Mouse (Mus musculus): Measurements from ENCODE around the gene Cdh23. TPM values are rescaled to one million over a fixed set of nuclear protein-coding genes. Genes with fewer than 3 reads are reported as not detected.

Cdh23 gene
- polyA plus RNA-seq, 1 experiment from 2014 or later, result 0.62 TPM

- Histone ChIP-seq H3K27ac (peak overlapping the region; percentile 25), H3K4me2 (no peak overlapping the region), H3K9ac (no peak overlapping the region), H3K4me3 (replicated peaks) (no peak overlapping the region), H3K9me3 (replicated peaks) (no peaks in the 10 kb centered on the region), H3K36me3 (no peaks in the 10 kb centered on the region), H3K4me1 (peaks cover 10% of the 10 kb centered on the region; the same call in 1 of the 2 replicates), H3K27me3 (no peaks in the 10 kb centered on the region)
- 66% methylated on average over 10 of the region's 10 CpGs for WGBS
- no peak for ATAC-seq (replicated peaks; ENCODE audit: low FRiP score)
Measured at GRCm38 (mm10) chr10:60381142-60381925, 315.0 kb downstream of the Cdh23 start.

- Histone ChIP-seq H3K27me3 (no peaks in the 10 kb centered on the region), H3K36me3 (no peaks in the 10 kb centered on the region), H3K9ac (no peak overlapping the region), H3K4me2 (no peak overlapping the region), H3K4me1 (peaks cover 10% of the 10 kb centered on the region; the same call in 1 of the 2 replicates), H3K4me3 (replicated peaks) (no peak overlapping the region), H3K27ac (peak overlapping the region; percentile 11; the same call in 1 of the 2 replicates), H3K9me3 (replicated peaks) (no peaks in the 10 kb centered on the region)
- WGBS, result 70% methylated on average over 3 of the region's 3 CpGs
- no peak for ATAC-seq (replicated peaks; ENCODE audit: low FRiP score)
Measured at GRCm38 (mm10) chr10:60380229-60380628, 316.1 kb downstream of the Cdh23 start.

- Histone ChIP-seq H3K4me2 (no peak overlapping the region), H3K4me1 (peaks cover 13% of the 10 kb centered on the region; the same call in 1 of the 2 replicates), H3K27ac (peak overlapping the region; percentile 11; the same call in 1 of the 2 replicates), H3K36me3 (no peaks in the 10 kb centered on the region), H3K9ac (no peak overlapping the region), H3K27me3 (no peaks in the 10 kb centered on the region), H3K4me3 (replicated peaks) (no peak overlapping the region), H3K9me3 (replicated peaks) (no peaks in the 10 kb centered on the region)
- ATAC-seq (replicated peaks; ENCODE audit: low FRiP score), result no peak
- WGBS, result 69% methylated on average over 9 of the region's 9 CpGs
Measured at GRCm38 (mm10) chr10:60379419-60379957, 316.8 kb downstream of the Cdh23 start.

GRCm38 (mm10) chr10:60376704-60377103, 319.6 kb downstream of the Cdh23 start:
- no peak overlapping the region for H3K27ac ChIP-seq
- H3K36me3 ChIP-seq, result no peaks in the 10 kb centered on the region
- ATAC-seq (replicated peaks; ENCODE audit: low FRiP score), result no peak

GRCm38 (mm10) chr10:60373937-60374578, 322.2 kb downstream of the Cdh23 start:
- peak; percentile 45; the same call in 1 of the 2 replicates for ATAC-seq (replicated peaks; ENCODE audit: low FRiP score)

More at GRCm38 (mm10) chr10:60376704-60377103, 319.6 kb downstream of the Cdh23 start:
- 88% methylated on average over 16 of the region's 16 CpGs for WGBS
- Histone ChIP-seq H3K4me3 (replicated peaks) (no peak overlapping the region), H3K9me3 (replicated peaks) (no peaks in the 10 kb centered on the region), H3K4me1 (peaks cover 22% of the 10 kb centered on the region), H3K27me3 (no peaks in the 10 kb centered on the region), H3K4me2 (no peak overlapping the region), H3K9ac (no peak overlapping the region)

GRCm38 (mm10) chr10:60373543-60373936, 322.8 kb downstream of the Cdh23 start:
- 44% methylated on average over 6 of the region's 6 CpGs for WGBS
- Histone ChIP-seq H3K27ac (peak overlapping the region; percentile 54), H3K9ac (no peak overlapping the region), H3K4me1 (peaks cover 14% of the 10 kb centered on the region), H3K4me2 (no peak overlapping the region), H3K36me3 (no peaks in the 10 kb centered on the region), H3K27me3 (no peaks in the 10 kb centered on the region), H3K9me3 (replicated peaks) (no peaks in the 10 kb centered on the region), H3K4me3 (replicated peaks) (no peak overlapping the region)
- ATAC-seq (replicated peaks; ENCODE audit: low FRiP score), result peak; percentile 28; the same call in 1 of the 2 replicates

More at GRCm38 (mm10) chr10:60373937-60374578, 322.2 kb downstream of the Cdh23 start:
- Histone ChIP-seq H3K27ac (peak overlapping the region; percentile 54), H3K4me2 (no peak overlapping the region), H3K4me3 (replicated peaks) (no peak overlapping the region), H3K9me3 (replicated peaks) (no peaks in the 10 kb centered on the region), H3K27me3 (no peaks in the 10 kb centered on the region), H3K36me3 (no peaks in the 10 kb centered on the region), H3K9ac (no peak overlapping the region), H3K4me1 (peaks cover 14% of the 10 kb centered on the region)
- WGBS, result 48% methylated on average over 8 of the region's 8 CpGs

GRCm38 (mm10) chr10:60371596-60372386, 324.5 kb downstream of the Cdh23 start:
- Histone ChIP-seq H3K4me2 (no peak overlapping the region), H3K9me3 (replicated peaks) (no peaks in the 10 kb centered on the region), H3K27ac (no peak overlapping the region), H3K4me3 (replicated peaks) (no peak overlapping the region), H3K27me3 (no peaks in the 10 kb centered on the region), H3K36me3 (no peaks in the 10 kb centered on the region), H3K4me1 (peaks cover 14% of the 10 kb centered on the region), H3K9ac (no peak overlapping the region)
- no peak for ATAC-seq (replicated peaks; ENCODE audit: low FRiP score)
- WGBS, result 79% methylated on average over 5 of the region's 5 CpGs

GRCm38 (mm10) chr10:60370601-60371061, 325.7 kb downstream of the Cdh23 start:
- ATAC-seq (replicated peaks; ENCODE audit: low FRiP score), result no peak
- no peak overlapping the region for H3K4me3 ChIP-seq (replicated peaks)
- 74% methylated on average over 5 of the region's 5 CpGs for WGBS

GRCm38 (mm10) chr10:60370098-60370497, 326.2 kb downstream of the Cdh23 start:
- 74% methylated on average over 2 of the region's 2 CpGs for WGBS
- ATAC-seq (replicated peaks; ENCODE audit: low FRiP score), result no peak

More at GRCm38 (mm10) chr10:60370601-60371061, 325.7 kb downstream of the Cdh23 start:
- Histone ChIP-seq H3K4me2 (no peak overlapping the region), H3K36me3 (no peaks in the 10 kb centered on the region), H3K9me3 (replicated peaks) (no peaks in the 10 kb centered on the region), H3K27ac (no peak overlapping the region), H3K4me1 (peaks cover 14% of the 10 kb centered on the region), H3K27me3 (no peaks in the 10 kb centered on the region), H3K9ac (no peak overlapping the region)

GRCm38 (mm10) chr10:60369405-60369804, 326.9 kb downstream of the Cdh23 start:
- Histone ChIP-seq H3K4me1 (peaks cover 12% of the 10 kb centered on the region), H3K4me3 (replicated peaks) (no peak overlapping the region), H3K27ac (no peak overlapping the region), H3K4me2 (no peak overlapping the region), H3K9me3 (replicated peaks) (no peaks in the 10 kb centered on the region), H3K36me3 (no peaks in the 10 kb centered on the region), H3K27me3 (no peaks in the 10 kb centered on the region), H3K9ac (no peak overlapping the region)
- WGBS, result 75% methylated on average over 6 of the region's 6 CpGs
- ATAC-seq (replicated peaks; ENCODE audit: low FRiP score), result no peak

More at GRCm38 (mm10) chr10:60370098-60370497, 326.2 kb downstream of the Cdh23 start:
- Histone ChIP-seq H3K27me3 (no peaks in the 10 kb centered on the region), H3K36me3 (no peaks in the 10 kb centered on the region), H3K4me2 (no peak overlapping the region), H3K4me1 (peaks cover 14% of the 10 kb centered on the region), H3K27ac (no peak overlapping the region), H3K9me3 (replicated peaks) (no peaks in the 10 kb centered on the region), H3K4me3 (replicated peaks) (no peak overlapping the region), H3K9ac (no peak overlapping the region)

GRCm38 (mm10) chr10:60367904-60368303, 328.4 kb downstream of the Cdh23 start:
- Histone ChIP-seq H3K27me3 (no peaks in the 10 kb centered on the region), H3K4me3 (replicated peaks) (no peak overlapping the region), H3K36me3 (no peaks in the 10 kb centered on the region), H3K4me2 (no peak overlapping the region), H3K4me1 (0 out of 2 replicates have a peak, but pooled peaks cover 2% of the 10 kb centered on the region), H3K27ac (no peak overlapping the region), H3K9me3 (replicated peaks) (no peaks in the 10 kb centered on the region), H3K9ac (no peak overlapping the region)
- ATAC-seq (replicated peaks; ENCODE audit: low FRiP score), result no peak
- WGBS, result 71% methylated on average over 4 of the region's 4 CpGs
